Mouse (Mus musculus) spleen, postnatal 14 days (tissue): ENCODE data around the gene 4933402N22Rik.
"Not testable (repeated sequence)": the region's sequence is repeated elsewhere in the genome, so short reads cannot be mapped to it uniquely, and the experiment has no call there.

Source experiments
- DNase-seq, 2 experiments: peaks; one replicate each; pipeline ENCODE4 v3.0.0; 2021 to 2022; ENCODE audit warnings: low spot score in 2 of 2

4933402N22Rik gene

GRCm38 (mm10) chr5:11917743-11918142 lies at the start of gene 4933402N22Rik:
Gene 4933402N22Rik, plus strand, starts transcription at chr5:11918043.
- DNase-seq: not testable (repeated sequence)

- not testable (repeated sequence) for DNase-seq
These were observed 5.9 kb downstream of the 4933402N22Rik start for GRCm38 (mm10) chr5:11923790-11924189.
